Mouse (Mus musculus) urinary bladder, adult 18-20 months (tissue): Measurements from ENCODE around the gene Hcn1.

ENCODE experiments used
- DNase-seq, 2 experiments: peaks; one replicate each; pipeline ENCODE4 v3.0.0; 2022; ENCODE audit warnings: low spot score in 2 of 2, mixed read lengths in 2 of 2

Gene Hcn1

DNA sequence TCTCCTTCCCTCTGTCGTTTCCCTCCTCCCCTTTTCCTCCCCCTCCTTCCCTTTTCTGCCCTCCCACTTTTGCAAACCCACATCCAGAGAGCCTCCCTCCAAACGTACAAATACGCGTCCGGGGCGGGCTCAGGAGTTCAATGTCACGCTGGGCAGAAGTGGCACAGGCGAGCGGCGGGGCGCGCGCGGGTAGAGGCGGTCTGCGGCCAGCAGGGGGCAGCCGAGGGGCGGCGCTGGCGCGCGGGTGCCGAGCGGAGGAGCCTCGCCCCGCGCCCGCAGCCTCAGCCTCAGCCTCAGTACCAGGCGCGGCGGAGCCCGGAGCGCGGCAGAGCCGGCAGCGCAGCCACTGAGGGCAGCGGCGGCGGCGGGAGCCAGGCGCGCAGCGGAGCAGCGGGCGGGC, at the start of gene Hcn1:
TSS of gene Hcn1 (plus strand) at position 140 of the 400 bp plus-strand sequence.
- DNase-seq = peak; percentile 27 to 35

DNA sequence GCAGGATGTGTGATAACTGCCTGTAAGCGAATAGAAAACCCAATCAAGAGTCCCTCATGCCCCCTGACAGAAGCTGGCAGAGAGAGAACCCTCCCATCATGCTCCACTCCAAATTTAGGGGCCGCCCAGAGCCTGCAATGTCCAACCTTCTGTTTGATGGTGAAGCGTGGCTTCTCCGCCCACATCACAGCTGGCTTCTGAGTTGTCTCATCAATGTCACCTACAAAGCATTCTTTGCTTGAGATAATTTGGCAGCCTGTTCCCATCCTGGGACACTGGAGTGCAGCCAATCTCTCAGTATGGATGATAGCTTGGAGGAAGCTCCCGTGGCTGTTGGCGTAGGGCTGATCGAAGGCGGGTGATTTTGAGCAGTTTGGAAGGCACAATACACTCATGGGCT, 34.9 kb upstream of the Hcn1 start:
- DNase-seq = no peak

DNA sequence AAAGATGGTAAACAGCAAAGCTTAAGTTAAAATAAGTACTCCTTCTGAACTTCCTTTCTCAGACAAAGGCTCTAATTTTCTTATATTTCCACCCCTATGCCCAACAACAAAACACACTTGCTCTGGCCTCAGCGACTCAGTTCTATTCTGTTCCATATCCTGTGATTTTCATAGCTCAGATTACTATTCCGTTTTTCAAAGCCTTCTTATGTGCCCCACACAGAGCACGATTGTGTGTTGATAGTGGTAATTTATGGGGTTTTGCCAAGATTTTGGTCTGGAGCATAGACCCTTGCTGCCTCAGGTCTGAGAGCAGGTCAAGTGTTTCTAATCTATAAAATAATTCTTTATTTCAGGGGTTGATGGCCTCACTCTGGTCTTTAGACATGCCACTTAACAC, 30.4 kb upstream of the Hcn1 start:
- DNase-seq = no peak

DNA sequence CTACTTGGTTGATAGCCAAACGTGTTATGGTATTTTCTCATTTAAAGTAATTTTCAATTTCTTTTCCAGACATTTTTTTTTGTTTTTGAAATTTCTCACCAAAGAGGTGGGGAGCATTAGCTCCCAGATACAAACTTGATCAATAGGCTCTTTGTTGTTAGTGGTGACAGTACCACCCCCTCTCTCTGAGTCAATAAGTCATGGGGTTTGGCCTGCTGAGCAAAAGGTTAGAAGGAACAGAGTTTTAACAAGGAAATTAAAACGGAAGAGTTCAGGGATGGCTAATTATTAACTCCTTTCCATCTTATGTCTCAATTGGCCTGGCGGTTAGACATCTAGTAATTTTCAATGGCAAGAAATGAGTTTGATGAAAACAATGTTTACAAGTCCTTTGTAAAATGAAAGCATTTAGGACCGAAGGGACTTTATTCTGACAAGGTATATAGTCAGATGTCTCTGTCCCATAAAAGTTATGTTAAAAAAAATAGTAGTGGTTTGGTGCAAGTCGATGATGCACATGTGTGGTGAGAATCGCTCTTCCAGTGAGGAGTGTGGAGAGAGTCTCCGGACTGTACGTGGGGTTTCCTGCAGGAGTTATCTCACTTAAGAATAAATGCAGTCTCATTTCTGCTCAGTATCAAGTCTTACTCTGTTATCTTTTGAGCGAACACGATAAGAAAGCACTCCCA, 7.5 kb upstream of the Hcn1 start:
- DNase-seq = no peak

DNA sequence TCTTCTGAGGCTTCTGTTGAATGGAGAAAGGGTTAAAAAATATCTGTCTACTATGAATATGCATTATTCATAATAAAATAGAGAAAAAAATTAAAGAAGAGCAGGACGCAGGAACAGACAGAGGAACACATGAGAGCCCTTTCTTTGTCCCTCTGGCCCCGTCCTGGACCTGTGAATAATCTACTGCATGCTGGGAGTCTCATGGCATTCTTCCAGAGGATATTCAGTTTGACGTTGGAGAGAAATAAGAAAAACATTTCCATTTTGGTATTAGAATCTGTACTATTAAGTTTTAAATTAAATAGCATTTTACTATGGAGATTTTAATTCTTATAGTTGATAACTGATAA, 7.0 kb upstream of the Hcn1 start:
- no peak for DNase-seq

DNA sequence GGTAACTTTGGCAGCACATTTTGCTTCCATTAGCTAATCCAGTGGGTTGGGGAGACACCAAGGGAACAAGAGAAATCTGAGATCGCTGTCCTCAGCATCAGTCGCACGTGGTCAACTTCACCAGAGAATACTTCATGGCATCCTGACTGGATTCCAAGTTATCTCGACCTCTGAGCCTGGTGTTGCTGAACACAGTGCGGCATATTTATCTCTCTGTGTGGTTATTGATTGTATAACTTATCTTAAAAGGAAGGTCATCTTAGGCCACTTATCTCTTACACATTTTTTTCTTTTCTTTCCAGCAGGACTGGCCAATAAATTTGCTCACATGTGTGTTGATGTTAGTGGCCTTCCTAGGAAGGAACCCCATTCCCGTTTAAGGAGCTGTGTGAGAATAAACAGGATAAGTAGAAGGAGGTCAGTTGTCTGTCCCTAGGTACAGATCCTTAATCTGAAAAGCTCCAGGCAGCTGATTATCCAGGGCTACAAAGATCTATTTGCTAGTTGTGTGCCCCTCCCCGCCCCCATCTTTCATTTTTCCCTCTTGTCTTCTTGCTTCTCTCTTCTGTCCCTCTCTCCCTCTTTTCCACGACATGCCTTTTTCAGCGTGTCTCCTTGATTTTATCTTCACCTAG, 672 bp upstream of the Hcn1 start:
- DNase-seq = no peak

DNA sequence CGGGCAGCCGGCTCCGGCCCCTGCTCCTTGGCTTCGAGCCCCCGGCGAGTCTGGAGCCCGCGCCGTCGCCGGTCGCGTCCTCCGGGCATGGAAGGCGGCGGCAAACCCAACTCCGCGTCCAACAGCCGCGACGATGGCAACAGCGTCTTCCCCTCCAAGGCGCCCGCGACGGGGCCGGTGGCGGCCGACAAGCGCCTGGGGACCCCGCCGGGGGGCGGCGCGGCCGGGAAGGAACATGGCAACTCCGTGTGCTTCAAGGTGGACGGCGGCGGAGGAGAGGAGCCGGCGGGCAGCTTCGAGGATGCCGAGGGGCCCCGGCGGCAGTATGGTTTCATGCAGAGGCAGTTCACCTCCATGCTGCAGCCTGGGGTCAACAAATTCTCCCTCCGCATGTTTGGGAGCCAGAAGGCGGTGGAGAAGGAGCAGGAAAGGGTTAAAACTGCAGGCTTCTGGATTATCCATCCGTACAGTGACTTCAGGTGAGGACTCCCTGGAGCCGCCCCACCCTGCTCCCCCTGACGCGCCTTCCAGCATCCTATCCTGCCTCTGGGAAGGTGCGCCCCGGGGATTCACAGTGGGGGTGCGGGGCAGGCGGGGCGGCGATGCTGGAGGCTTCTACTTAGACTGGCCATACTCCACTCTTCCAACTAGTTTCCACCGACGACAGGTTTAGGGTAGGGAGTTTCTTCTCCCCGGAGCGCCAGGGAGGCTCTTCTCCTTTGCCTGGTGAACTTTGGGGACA, 668 bp downstream of the Hcn1 start:
- DNase-seq = peak in 1 of 2 experiments; percentile 3

DNA sequence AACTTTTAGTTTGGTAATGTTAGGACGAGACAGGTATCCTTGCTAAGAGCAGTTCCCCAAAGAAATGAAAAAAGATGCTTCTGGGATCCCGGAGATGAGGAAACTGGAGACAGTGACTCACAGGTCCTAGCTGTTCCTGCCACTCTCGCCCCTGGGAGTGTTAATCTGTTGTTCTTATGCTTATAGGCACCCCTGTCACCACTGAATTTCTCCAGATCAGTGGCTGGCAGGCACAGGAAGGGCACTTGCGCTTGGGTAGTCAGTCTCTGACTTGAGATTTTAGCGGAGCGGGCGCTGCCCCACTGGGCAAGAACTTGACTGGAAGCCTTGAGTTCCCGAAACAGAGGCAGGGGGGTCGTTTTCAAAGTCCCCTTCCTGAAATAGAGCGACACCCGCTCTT, 1.3 kb downstream of the Hcn1 start:
- no peak for DNase-seq

DNA sequence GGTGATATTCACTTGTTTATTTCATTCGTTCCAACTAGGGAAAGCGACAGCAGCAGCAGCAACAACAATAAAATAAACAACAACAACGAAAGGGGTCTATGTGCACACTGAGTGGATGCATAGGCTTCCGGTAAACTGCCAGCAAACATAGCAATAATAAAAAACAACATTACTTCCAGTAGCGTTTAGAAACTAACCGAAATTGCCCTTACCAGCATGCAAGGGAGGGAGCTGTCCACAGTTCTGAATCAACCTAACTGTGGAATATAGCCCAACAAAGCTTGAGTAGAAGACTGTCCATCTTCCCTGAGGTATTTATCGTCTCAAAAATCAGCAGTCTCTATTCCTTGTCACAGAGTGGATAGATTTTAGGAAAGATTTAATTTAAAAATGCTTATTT, 2.0 kb downstream of the Hcn1 start:
- DNase-seq = peak in 1 of 2 experiments; percentile 1

DNA sequence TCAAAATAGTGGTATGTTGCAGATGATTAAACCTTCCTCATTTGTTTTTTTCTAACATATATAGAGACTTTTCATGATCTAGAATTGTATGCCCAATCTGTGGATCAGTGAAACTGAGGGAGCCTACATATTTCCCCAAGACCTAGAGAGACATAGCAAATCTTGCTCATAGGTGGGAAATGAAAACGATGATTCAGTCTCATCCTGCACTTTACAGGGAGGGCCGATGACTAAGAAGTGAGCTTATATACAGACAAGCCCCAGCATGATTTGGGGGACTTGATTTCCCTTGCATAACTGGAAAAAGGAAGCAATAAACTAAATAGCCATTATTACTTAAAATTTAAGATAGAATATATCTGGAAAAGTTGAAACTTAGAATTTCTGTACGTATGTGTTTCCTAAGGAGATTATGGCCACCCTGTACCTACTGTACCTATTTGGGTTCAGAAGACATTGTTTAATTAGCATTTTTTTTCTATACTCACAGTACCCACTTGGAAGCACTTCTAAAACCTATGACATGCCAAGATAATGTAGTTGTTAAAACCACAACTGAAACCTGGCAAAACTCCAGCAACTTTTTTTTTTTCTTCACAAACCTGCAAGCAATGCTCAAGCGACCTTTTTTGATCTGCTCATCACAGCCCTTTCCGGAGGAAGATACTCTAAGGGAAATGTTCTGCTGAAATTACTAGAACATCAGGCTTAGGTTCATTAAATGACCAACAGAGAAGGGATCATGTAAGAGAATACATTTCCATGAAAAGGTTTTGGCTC, 3.0 kb downstream of the Hcn1 start:
- DNase-seq = no peak

DNA sequence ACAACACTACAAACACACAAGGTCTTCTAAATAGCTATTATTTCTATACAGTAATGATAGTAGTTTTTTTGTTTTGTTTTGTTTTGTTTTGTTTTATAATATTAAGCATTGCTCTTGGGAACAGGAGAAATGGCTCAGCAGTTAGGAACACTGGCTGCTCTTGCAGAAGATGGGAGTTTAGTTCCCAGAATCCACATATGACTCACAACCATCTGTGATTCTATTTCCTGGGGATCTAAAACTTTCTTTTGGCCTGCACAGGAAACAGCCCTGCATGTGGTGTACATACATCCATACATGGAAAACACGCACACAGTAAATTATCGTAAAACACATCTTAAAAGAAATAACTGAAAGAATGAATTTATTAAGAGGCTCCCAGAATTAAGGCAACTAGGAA, 9.8 kb downstream of the Hcn1 start:
- DNase-seq = no peak

DNA sequence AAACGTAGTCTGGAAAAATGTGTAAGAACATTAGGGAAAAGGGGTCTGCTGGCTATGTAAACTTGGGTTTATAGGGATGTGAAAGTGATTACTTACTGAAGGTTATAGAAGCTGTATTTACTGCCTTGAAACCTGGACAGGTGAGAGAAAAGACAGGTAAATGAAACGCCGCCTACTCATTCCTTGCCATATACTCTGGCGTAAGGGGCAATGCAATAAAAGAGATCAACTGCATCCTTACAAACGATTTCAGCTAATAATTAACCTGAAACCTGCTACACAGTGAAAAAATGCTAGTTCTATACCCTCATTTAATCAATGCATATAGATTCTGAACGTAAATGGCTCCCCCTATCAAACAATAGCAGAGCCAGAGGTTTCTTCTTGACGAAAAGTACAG, 17.4 kb downstream of the Hcn1 start:
- DNase-seq = no peak

DNA sequence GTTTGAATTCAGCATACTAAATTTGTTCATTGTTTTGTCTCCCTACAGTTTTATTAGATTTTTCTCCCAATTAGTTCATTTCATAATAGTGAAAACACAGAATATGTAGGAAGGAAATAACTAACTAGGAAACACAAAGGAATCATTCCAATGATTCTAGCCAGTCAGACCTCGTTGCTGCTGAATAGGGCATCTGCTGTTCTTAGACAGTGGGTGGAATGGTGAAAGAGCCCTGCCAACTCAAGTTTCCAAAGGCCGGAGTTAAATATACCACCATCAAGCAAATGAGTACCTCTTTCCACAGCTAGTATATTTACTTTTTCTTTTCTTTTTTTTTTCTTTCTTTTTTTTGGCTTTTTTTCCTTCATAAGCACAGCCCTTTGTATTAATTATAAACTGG, 55.4 kb downstream of the Hcn1 start:
- no peak for DNase-seq

DNA sequence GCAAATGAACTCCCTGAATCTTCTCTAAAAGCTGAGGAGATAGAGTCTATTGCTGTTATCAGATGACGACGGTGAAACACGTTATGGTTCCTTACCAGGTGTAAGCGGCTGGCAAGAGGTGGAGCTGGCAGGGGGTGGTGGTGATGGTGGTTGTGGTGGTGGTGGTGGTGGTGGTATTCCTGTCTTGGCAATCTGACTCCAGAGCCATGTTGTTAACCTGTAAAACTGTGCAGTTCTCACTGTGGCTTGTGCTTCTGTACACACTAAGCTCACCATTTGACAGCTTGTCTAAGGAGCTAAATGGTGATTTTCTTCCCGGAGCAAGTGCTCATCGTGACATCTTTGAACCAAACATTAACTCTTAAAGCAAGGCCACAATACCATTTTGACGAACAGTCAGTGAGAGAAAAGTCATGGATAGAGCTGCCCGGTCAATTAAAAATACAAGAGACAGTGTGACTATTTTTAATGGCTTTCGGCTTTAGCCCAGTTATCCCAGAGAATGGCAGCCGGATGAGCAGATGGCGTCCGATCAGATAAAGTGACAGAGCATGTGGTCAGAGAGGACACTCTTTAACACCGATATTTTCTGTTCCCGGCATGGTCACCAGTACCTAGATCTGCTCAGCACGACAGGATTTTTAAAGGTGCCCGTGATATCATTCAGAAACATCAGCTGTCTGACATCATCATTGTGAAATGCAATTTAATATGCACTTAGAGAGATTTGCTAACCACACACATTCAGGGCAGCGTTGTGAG, 56.5 kb downstream of the Hcn1 start:
- DNase-seq = no peak

DNA sequence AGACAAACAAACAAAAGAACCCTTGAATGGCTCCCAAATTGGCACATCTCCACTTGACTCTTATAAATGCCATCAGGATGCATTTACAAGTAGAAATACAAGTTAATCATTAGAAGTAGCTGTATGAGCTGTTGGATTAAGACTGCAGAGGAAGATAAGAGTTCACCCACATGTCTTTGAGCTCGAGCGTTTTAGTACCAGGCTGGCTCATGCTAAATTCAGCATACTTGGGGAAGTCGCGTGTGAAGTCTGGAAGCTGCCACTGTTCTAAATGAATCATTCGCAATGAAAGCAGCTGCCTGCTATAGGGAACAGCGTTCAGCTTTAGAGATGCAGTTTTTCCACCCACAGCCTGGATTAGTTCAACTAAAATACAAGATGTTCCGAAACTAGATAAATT, 57.4 kb downstream of the Hcn1 start:
- no peak for DNase-seq

DNA sequence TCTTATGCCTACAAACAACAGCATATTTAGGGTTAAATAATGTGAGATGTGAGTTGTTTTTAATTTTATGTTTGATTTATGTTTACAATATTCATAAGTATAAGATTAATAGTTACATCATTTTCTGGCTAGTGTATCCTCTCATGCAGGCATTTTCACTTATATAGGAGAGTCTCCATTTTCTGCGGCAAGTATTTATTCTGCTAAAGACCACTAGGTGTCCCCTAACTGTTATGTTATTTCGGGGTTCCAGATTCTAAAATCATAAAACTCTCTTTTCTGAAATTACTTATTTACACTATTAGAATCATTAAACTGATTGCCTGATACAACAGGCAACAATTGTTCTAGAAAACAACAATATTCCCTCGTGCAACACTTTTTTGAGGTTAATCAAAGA, 60.5 kb downstream of the Hcn1 start:
- no peak for DNase-seq

DNA sequence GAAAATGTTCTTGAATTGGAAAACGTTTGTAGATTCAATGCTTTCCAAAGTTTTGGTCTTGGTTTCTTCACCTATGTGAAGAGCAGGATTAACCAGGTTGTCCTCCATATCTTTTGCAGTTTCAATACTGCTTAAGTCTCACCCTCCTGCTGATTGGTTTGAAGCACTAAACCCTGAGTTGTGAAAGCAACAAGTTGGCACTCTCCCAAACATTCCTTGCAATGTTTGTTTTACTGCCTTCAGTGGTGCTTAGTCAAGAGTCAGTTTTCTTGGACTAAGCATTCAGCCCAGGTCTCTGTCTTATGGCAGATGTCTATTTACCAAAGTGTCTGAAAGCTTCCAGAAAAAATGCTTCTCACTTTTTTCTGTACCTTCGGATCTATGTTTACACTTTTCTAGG, 67.2 kb downstream of the Hcn1 start:
- DNase-seq = no peak

DNA sequence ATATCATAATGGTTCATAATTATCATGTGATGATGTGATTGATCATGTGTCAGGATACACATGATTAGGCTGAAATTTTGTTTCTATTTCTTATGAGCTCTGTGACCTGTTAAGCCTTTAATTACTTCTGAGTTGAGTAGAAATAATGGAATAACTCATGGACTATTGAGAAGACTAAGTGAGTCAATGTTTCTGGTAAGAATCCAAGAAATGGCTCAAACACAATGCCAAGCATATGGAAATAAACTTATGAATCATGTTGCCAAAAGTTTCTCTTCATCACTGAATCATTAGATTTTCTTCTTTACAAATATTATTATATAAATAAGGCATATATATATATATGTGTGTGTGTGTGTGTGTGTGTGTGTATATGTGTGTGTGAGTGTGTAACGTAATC, 69.7 kb downstream of the Hcn1 start:
- no peak for DNase-seq

DNA sequence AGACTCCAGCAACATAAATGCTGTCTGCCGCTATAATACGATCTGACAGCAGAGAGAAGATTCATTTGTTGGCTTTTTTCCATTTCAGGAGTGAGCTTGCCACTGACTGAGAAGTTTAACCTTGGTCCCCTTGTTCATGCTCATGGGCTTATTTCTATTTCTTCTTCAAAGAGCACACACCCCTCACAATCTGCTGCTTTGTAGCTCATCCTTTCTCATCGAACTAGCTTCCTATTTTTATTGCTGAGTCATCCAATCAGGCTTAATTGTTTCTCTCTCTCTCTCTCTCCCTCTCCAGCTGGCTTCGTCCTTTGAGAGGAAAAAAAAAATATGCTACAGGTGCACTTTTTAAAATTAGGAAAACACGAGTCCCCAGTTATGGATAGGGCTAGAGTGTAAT, 74.3 kb downstream of the Hcn1 start:
- no peak for DNase-seq

DNA sequence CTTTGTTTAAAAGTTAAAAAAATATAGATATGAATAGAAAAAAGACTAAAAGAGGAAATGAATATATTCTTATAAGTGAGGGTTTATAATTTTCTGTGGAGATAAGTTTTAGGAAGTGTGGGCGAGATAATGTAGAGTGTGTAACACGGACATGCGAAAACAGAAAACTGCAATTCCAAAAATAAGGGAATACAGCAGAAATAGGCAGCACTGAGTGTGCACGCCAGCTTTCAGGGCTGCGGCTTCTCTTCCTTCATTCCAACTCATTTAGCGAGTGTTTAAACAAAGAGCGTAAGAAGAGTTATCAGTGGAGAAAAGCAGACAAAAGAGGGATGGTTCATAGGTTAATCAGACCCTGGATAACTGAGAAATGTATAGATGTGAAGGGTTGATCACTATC, 85.5 kb downstream of the Hcn1 start:
- DNase-seq = no peak

DNA sequence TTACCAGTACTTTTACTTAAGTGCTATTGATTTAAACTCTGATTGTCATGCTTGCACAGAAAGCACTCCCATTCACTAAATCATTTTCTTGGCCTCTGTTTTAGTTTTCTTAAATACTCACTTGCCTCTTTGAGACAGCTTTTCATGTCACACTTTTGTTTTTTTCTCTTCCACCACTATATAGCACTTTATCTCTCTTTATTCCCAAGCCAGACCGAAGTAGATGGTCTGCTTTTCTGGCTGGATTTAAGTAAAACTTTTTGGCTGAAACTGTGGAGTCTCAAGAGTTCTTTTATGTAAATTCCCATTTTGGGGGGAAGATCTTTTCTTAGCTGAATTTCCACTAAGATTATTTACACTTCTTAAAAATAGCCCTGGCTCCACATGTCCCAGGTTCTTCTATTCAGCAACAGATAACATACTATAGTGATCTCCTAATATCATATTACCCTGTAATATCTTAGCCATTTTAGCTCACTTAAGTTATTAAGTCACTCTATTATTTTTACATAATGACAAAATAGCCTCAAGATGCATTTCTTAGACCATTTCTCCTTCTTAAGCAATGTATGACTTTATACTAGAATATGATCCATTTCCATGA, 92.7 kb downstream of the Hcn1 start:
- DNase-seq = no peak
